Mouse (Mus musculus): Measurements from ENCODE around the gene Fam107b. TPM values are rescaled to one million over a fixed set of nuclear protein-coding genes. Genes with fewer than 3 reads are reported as not detected.

Gene Fam107b
- polyA plus RNA-seq, 1 experiment = 31.0 TPM

DNA sequence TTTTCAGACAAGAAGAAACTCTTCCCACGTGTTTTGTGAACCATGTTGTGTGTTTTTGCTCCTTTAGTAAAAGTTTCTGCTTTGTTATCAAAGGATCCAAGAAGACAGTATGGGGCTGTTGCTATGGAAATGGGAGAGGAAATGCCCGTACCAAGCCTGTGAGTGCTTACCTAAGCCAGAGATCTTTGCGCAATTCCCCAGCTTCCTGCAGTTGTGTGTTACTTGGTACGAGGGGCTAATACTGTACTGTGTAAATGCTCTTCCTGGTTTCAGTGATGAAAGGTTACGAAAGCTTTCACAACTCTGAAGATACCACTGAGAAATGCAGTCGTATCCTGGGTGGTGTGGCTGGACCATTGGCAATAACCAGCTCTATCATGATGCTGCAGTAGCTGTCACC lies 93.8 kb downstream of the Fam107b start:
- 0 out of 2 replicates have a peak, but pooled peaks cover 2% of the 10 kb centered on the region for H3K4me1 ChIP-seq (ENCODE audit: control insufficient read depth, insufficient read depth, insufficient read length, low read length)
- H3K27ac ChIP-seq (replicated peaks; ENCODE audit: low read depth, low read length) = no peak overlapping the region; the same call in 1 of the 2 replicates
- H3K4me3 ChIP-seq (ENCODE audit: insufficient read depth, low read depth, low read length) = no peak overlapping the region

DNA sequence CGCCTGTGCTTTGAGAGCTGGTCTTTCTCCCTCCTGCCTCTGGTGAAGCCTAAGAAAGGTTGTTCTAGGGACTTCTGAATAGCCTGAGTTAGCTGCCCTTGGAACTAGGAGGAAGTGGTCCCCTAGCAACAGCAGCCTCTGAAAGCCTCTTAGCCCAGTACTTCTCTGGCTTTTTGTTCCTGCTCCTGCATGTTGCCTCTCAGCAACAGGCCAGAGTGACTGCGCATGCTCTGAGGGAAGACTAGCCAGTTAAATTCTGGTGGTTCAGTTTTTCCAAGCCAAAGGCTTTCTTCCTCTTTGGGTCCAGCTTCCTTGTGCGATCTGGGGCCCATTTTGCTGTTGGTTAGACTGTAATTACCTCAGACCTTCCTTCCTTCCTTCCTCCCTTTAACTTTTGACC lies 98.4 kb downstream of the Fam107b start:
- no peak overlapping the region for H3K4me3 ChIP-seq (ENCODE audit: insufficient read depth, low read depth, low read length)
- H3K27ac ChIP-seq (replicated peaks; ENCODE audit: low read depth, low read length) = no peak overlapping the region
- 0 out of 2 replicates have a peak, but pooled peaks cover 2% of the 10 kb centered on the region for H3K4me1 ChIP-seq (ENCODE audit: control insufficient read depth, insufficient read depth, insufficient read length, low read length)

DNA sequence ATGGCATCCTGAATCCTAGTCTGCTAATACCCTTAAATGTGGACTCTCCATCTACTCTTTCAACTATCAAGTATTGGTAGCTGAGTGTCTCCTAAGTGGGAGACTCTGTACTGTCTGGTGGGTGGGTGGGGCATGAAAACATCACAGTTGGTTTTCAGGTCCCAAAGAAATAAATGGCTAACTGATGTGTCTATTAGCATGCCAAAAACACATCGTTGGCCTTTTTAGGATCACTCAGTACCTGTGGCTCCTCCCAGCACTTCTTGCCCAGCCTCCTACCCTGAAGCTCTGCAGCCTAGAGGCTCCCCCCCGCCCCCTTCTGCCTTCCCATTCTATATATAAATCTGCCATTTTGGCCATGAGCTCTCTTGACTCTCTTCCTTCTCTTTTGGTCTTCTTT lies 99.4 kb downstream of the Fam107b start:
- Histone ChIP-seq H3K4me1 (ENCODE audit: control insufficient read depth, insufficient read depth, insufficient read length, low read length) (no peaks in the 10 kb centered on the region), H3K27ac (replicated peaks; ENCODE audit: low read depth, low read length) (no peak overlapping the region), H3K4me3 (ENCODE audit: insufficient read depth, low read depth, low read length) (no peak overlapping the region)

DNA sequence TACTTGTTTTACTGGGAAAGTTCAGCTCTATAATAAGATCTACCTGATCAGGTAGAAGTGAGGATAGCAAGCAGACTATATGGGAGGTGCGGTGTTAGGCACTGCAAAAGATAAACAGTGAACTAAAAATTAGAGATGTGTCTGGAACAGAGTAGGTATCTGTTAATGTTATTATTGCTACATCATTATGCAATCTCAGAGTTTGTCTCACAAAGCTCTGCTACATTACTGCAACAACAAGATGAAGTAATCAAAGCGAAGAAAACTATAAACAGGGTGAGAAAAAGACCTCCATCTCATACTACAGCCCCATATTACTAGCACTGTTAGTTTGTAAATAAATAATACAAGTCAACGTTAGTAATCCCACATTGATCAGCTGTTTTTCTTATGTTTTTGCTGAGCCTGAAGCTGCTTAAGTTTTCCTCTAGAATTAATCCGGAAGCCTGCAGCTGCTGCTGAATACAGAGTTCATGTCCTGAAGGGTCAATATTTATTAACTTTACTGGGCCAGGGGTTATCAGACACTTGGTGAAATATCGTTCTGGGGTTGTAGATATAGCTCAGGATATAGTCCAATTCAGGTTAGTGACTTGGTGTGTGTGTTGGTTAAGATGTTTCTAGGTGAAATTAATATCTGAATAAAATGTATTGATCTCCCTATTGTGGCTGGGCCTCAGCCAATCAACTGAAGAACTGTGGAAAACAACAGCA lies 102.5 kb downstream of the Fam107b start:
- no peak overlapping the region for H3K4me3 ChIP-seq (ENCODE audit: insufficient read depth, low read depth, low read length)
- no peaks in the 10 kb centered on the region for H3K4me1 ChIP-seq (ENCODE audit: control insufficient read depth, insufficient read depth, insufficient read length, low read length)
- H3K27ac ChIP-seq (replicated peaks; ENCODE audit: low read depth, low read length) = no peak overlapping the region

DNA sequence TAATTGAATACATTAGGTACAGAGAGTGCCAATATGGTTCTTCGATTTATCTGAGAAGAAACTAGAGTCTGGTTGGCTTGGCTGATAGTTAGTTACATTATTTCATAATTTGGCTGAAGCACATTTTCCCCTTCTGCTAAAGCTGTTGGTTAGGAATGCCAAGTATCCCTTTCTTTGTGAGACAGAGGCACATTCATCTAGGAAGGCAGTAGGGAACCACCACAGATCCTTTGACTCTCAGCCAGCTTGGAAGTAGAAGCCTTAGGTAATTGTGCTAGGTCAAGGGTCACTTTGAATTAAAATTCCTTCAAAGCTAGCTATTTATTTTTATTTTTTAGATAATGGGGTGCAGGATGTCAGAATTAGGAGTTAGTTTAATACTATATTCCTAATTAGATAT lies 105.2 kb downstream of the Fam107b start:
- Histone ChIP-seq H3K4me3 (ENCODE audit: insufficient read depth, low read depth, low read length) (no peak overlapping the region), H3K27ac (replicated peaks; ENCODE audit: low read depth, low read length) (no peak overlapping the region), H3K4me1 (ENCODE audit: control insufficient read depth, insufficient read depth, insufficient read length, low read length) (no peaks in the 10 kb centered on the region)

DNA sequence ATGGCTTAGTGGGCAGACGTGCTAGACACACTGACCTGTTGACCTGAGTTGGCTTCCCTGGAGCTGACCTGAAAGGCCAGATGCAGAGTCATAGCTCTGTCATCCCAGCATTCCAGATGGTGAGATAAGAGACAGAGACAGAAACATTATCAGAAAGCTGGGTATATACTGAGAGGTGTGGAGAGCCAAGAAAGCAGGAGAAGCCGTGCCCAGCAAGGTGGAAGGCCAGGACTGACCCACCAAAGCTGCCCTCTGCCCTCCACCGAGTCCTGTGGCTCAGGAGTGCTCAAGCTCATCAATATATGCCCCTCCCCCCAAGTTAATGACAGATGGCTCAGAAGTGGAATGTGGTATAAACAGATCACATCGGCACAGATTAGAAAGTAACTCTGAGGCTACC lies 112.4 kb downstream of the Fam107b start:
- no peak overlapping the region for H3K4me3 ChIP-seq (ENCODE audit: insufficient read depth, low read depth, low read length)
- no peak overlapping the region for H3K27ac ChIP-seq (replicated peaks; ENCODE audit: low read depth, low read length)
- peaks cover 2% of the 10 kb centered on the region; the same call in 1 of the 2 replicates for H3K4me1 ChIP-seq (ENCODE audit: control insufficient read depth, insufficient read depth, insufficient read length, low read length)

DNA sequence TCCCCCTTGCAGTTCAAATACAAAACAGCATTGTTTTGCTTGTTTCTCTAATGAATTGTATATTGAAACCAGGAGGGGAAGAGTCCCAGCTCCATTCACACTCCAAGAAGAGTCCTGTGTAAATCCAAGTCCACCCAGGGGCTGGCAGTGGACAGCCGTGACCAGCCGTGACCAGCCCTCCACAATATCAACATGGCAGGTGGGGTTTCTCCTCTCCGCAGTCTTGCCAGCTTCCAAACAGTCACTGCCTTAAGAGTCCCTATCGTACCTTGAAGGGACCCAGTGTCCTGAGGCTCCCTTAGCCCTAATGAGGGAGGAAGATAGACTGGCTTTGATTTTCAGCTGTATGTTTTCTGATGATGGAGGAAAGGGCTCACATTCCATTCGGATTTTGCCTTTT lies 113.1 kb downstream of the Fam107b start:
- no peak overlapping the region for H3K4me3 ChIP-seq (ENCODE audit: insufficient read depth, low read depth, low read length)
- H3K4me1 ChIP-seq (ENCODE audit: control insufficient read depth, insufficient read depth, insufficient read length, low read length) = peaks cover 2% of the 10 kb centered on the region; the same call in 1 of the 2 replicates
- no peak overlapping the region for H3K27ac ChIP-seq (replicated peaks; ENCODE audit: low read depth, low read length)

DNA sequence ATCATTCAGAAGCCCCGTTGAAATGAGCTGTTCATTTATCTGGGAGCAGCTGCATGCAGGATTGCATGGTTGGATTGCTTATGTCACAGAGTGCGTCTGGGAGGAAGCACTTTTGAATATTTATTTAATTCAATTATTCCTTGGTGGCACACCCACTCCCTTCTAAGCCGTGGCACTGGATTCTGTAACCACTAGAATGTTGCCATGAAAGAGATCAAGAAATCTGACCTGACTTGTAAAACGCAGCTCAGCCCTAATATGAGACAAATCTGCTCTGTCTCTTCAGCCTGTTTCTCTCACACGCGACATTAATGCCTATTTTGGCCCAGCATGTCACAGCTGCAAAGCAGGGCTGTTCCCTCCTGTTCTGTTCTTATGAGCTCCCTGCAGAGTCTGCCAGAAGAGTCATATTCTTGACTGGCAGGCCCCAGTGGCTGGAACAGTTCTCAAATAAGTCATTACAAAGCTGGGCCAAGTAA lies 113.5 kb downstream of the Fam107b start:
- Histone ChIP-seq H3K4me3 (ENCODE audit: insufficient read depth, low read depth, low read length) (no peak overlapping the region), H3K4me1 (ENCODE audit: control insufficient read depth, insufficient read depth, insufficient read length, low read length) (peaks cover 2% of the 10 kb centered on the region; the same call in 1 of the 2 replicates), H3K27ac (replicated peaks; ENCODE audit: low read depth, low read length) (no peak overlapping the region)

DNA sequence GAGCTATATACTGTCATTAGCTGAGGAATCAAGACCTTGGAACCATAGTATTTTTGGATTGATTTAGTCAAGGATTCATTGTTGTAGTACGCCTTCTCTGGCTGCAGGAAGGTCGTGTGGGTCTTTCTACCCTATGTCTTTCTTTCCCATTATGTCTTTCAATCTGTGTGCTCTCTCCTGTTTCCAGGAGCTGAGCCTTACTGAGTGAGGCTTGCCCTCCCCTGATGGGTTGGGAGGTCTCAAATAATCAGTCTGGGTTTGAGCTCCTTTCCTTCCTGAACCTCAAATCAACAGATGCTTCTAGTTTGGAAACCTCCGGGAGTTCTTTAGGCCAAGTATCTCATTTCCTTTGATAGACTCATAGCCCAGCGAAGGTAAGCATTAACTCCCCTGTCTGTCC lies 119.9 kb downstream of the Fam107b start:
- H3K27ac ChIP-seq (replicated peaks; ENCODE audit: low read depth, low read length) = no peak overlapping the region

DNA sequence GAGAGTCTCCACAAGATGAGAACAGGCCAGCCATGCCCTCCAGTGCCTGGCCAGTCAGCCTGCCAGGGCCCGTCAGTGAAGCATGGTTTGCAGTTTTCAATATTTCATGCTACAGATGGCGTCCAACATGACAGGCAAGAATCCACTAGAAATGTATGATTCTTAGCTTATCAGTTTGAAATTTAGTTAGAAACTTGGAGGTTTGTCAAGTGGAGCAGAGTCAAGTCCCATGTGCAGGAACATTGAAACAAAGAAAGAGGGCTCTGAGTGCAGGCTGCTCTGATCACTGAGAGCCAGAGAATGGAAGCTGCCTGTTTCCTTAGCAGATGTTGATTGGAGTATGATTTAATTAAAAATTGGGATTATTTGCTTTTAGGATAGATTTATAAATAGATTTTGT lies 122.5 kb downstream of the Fam107b start:
- no peak overlapping the region for H3K4me3 ChIP-seq (ENCODE audit: insufficient read depth, low read depth, low read length)
- no peak overlapping the region for H3K27ac ChIP-seq (replicated peaks; ENCODE audit: low read depth, low read length)
- H3K4me1 ChIP-seq (ENCODE audit: control insufficient read depth, insufficient read depth, insufficient read length, low read length) = no peaks in the 10 kb centered on the region

More for the DNA sequence above, 119.9 kb downstream of the Fam107b start:
- no peak overlapping the region for H3K4me3 ChIP-seq (ENCODE audit: insufficient read depth, low read depth, low read length)
- H3K4me1 ChIP-seq (ENCODE audit: control insufficient read depth, insufficient read depth, insufficient read length, low read length) = no peaks in the 10 kb centered on the region

DNA sequence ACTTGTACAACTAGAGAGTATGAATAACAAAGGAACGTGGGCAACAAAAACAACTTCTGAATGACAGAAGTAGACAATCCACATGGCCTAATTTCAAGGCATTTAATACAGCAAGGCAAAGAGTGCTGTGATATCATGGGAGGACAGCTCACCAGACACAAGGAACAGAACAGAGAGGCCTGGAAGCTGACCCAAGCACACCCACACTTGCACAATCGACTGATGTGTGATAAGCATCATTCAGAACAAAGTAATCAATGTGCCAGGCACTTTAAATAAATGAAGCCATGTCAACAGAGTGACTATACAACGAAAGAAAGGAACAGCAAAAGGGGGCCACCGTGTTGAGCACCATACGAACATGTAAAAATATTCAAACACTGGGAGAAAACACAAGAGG lies 125.6 kb downstream of the Fam107b start:
- Histone ChIP-seq H3K4me1 (ENCODE audit: control insufficient read depth, insufficient read depth, insufficient read length, low read length) (peaks cover 2% of the 10 kb centered on the region; the same call in 1 of the 2 replicates), H3K4me3 (ENCODE audit: insufficient read depth, low read depth, low read length) (no peak overlapping the region), H3K27ac (replicated peaks; ENCODE audit: low read depth, low read length) (no peak overlapping the region)

DNA sequence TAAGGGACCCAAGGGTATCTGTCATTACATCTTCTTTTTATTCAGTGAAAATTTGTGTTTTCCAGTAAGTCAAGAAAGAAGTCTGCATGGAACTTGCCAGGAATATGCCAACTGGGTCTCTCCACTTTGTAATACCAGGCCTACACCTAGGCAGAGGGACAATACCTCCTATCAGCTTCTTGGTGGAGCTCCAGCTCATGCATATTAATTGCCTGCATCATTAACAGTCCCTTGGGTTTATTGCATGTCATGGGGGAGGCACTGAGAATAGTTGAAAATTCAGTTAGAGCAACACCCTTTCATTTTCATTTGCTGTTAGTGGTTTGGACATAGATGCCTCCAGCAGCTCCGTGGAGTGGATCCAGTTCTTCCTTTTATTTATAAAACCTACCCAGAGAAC lies 130.1 kb downstream of the Fam107b start:
- H3K27ac ChIP-seq (replicated peaks; ENCODE audit: low read depth, low read length) = no peak overlapping the region
- no peak overlapping the region for H3K4me3 ChIP-seq (ENCODE audit: insufficient read depth, low read depth, low read length)
- H3K4me1 ChIP-seq (ENCODE audit: control insufficient read depth, insufficient read depth, insufficient read length, low read length) = peaks cover 2% of the 10 kb centered on the region; the same call in 1 of the 2 replicates

DNA sequence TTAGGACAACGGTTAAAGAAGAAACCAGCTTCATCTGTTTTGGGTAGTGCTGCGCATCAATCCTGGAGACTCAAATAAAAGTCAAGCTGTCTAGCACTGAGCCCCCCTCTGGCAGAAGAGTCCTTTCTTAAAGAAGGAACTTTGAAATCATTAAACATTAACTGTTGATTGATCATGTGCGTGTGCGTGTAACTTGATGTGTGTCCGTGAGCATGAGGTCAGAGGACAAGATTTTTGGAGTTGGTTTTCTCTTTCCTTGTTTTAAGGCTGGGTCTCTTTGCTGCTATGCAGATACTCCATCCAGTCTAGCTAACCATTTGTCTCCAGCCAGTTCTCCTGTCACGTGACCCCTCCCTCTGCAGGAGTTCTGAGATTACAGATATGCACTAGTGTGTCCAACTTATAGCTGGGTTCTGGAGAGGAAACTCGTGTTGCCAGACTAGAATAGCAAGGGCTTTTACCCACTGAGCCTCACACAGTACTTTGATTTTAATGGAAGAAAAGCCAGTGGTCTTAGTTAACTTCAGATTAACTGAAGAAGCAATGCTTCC lies 132.4 kb downstream of the Fam107b start:
- Histone ChIP-seq H3K4me1 (ENCODE audit: control insufficient read depth, insufficient read depth, insufficient read length, low read length) (peaks cover 2% of the 10 kb centered on the region; the same call in 1 of the 2 replicates), H3K4me3 (ENCODE audit: insufficient read depth, low read depth, low read length) (no peak overlapping the region), H3K27ac (replicated peaks; ENCODE audit: low read depth, low read length) (no peak overlapping the region)

DNA sequence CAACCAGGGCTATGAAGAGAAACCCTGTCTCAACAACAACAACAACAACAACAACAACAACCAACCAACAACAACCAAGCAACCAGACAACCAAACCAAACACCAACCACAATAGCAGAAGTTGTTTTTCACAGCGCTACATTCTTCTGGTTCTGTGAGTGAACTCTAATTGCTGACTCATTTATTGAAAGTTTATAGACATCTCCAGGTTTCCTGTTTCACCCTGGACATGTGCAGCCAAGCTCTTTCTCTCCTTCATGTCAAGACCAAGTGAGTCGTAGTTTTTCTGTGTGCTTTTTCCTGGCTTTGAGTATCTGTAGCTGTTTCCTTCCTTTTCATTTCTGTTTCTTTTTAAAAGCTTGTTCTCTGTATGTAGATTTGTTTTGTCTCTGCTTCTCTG lies 133.5 kb downstream of the Fam107b start:
- Histone ChIP-seq H3K27ac (replicated peaks; ENCODE audit: low read depth, low read length) (no peak overlapping the region), H3K4me1 (ENCODE audit: control insufficient read depth, insufficient read depth, insufficient read length, low read length) (peaks cover 2% of the 10 kb centered on the region; the same call in 1 of the 2 replicates), H3K4me3 (ENCODE audit: insufficient read depth, low read depth, low read length) (no peak overlapping the region)

DNA sequence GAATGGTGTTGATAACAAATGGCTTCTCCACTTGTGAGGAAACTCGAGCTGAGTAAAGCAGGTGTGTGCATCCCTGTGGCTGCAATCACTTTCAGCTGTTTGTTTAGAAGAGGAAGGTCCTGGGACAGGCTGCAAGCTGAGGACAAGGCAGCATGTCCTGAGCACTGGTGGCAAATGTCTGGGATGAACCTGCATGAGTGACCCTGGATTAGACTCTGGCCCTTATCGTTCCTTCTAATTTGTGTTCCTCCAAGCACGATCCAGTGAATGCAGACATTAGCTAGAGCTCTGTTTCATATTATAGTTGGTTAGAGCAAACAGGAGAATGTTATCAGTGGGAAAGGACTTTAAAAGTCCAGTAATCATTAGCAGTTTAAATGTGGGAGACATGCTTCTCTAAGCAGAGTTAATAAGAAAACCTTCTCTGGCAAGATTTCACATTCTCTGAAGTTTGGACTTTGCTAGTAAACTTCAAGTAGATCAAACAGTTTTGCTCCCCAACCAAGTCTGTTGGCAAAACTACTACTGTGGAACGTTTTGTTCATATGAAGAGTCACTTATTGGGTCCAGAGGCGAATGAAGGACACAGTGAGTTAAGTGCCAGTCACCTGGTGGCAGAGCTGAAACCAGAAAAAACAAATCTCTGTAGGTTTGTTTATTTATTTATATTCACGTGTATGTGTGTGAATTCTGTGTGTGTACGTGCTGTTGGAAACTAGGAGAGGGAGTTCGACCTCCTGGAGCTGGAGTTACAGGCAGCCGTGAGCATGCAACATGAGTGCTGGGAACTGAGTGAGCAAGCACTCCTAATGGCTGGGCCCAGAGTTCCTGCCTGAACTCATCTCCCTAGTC lies 134.2 kb downstream of the Fam107b start:
- H3K4me3 ChIP-seq (ENCODE audit: insufficient read depth, low read depth, low read length) = no peak overlapping the region

More for the DNA sequence above, 134.2 kb downstream of the Fam107b start:
- H3K4me1 ChIP-seq (ENCODE audit: control insufficient read depth, insufficient read depth, insufficient read length, low read length) = peaks cover 2% of the 10 kb centered on the region; the same call in 1 of the 2 replicates
- H3K27ac ChIP-seq (replicated peaks; ENCODE audit: low read depth, low read length) = no peak overlapping the region

Measured in brown adipose tissue, adult 24 weeks (tissue).